Mouse (Mus musculus) heart, adult 2 months (tissue): ENCODE results near the gene Hspd1.

Source experiments
- EP300 ChIP-seq: fragments of 200-500 bp; IDR thresholded peaks from 2 replicates; pipeline ENCODE4 v1.6.1; 2011; ENCODE audit warnings: low read depth, low read length, control low read depth; ENCODE audit not compliant: insufficient read depth
- POLR2A ChIP-seq: fragments of 200-500 bp; IDR thresholded peaks from 2 replicates; pipeline ENCODE4 v1.6.1; 2011; ENCODE audit warnings: mild to moderate bottlenecking, low read depth, low read length, control low read depth; ENCODE audit not compliant: insufficient read depth

- TF ChIP-seq POLR2A (no peak), EP300 (no peak)
Measured at GRCm38 (mm10) chr1:55053596-55053995, 34.4 kb downstream of the Hspd1 start.
